Mouse (Mus musculus) heart, adult 10 weeks (tissue): ENCODE measurements around the gene Actn4. TPM values are rescaled to one million over a fixed set of nuclear protein-coding genes. Genes with fewer than 3 reads are reported as not detected.

Experiments
- polyA plus RNA-seq: library from polyadenylated mRNA; stranded (reverse); fragments of 350-450 nt; fragmentation: Illumina TruSeq; extraction: RNeasy Lipid Tissue Mini Kit (QIAGEN cat#74804); gene quantifications from one replicate; pipeline ENCODE4 v1.2.3, GENCODE M21; 2014; ENCODE audit warnings: low read depth, low replicate concordance

Actn4 gene
- polyA plus RNA-seq: 91.4 TPM

GRCm38 (mm10) chr7:28961927-28962670 lies at the start of gene Actn4:
Actn4 (minus strand) TSS chr7:28962340.

GRCm38 (mm10) chr7:28981651-28982273 lies 19.6 kb upstream of the Actn4 start, which contains the start of the genes Eif3k and Map4k1:
Eif3k (minus strand) TSS chr7:28981864.
Map4k1 (plus strand) TSS chr7:28982050.

GRCm38 (mm10) chr7:28881199-28881598 lies 80.9 kb downstream of the Actn4 start, which contains the start of gene Capn12:
Capn12 (plus strand) TSS chr7:28881422.

GRCm38 (mm10) chr7:28863540-28863939 lies 98.6 kb downstream of the Actn4 start, which contains the start of gene Lgals7:
Lgals7 (plus strand) TSS chr7:28863853.

Other genes with a start within 250 kb of the Actn4 start
- gene Fbxo17, start 245.5 kb downstream of the Actn4 start, polyA plus RNA-seq: 1.4 TPM
- gene Mrps12, start 220.5 kb downstream of the Actn4 start, polyA plus RNA-seq: 85.7 TPM
- 13.4 TPM for gene Sars2, start 220.3 kb downstream of the Actn4 start, polyA plus RNA-seq
- gene Ccer2, start 206.2 kb downstream of the Actn4 start, polyA plus RNA-seq: not detected
- gene Sirt2, start 195.6 kb downstream of the Actn4 start, polyA plus RNA-seq: 109 TPM
- gene Nfkbib, start 194.8 kb downstream of the Actn4 start, polyA plus RNA-seq: 32.4 TPM
- 2.2 TPM for gene Rinl, start 173.4 kb downstream of the Actn4 start, polyA plus RNA-seq
- gene Hnrnpl, start 153.8 kb downstream of the Actn4 start, polyA plus RNA-seq: 198 TPM
- gene Ech1, start 137.1 kb downstream of the Actn4 start, polyA plus RNA-seq: 2,567 TPM
- 109 TPM for gene Lgals4, start 128.5 kb downstream of the Actn4 start, polyA plus RNA-seq
- gene Lgals7, start 98.5 kb downstream of the Actn4 start, polyA plus RNA-seq: 1.3 TPM
- 1.0 TPM for gene Capn12, start 80.9 kb downstream of the Actn4 start, polyA plus RNA-seq
- gene Eif3k, start 19.5 kb upstream of the Actn4 start, polyA plus RNA-seq: 233 TPM
- gene Map4k1, start 19.7 kb upstream of the Actn4 start, polyA plus RNA-seq: 2.0 TPM
- 0.05 TPM for gene Ryr1, start 162.8 kb upstream of the Actn4 start, polyA plus RNA-seq
- gene Rasgrp4, start 172.5 kb upstream of the Actn4 start, polyA plus RNA-seq: 1.8 TPM
- gene Fam98c, start 193.9 kb upstream of the Actn4 start, polyA plus RNA-seq: 18.9 TPM
- not detected for gene Ggn, start 207.9 kb upstream of the Actn4 start, polyA plus RNA-seq
- 1.6 TPM for gene Spred3, start 208.1 kb upstream of the Actn4 start, polyA plus RNA-seq
- gene Psmd8, start 218.4 kb upstream of the Actn4 start, polyA plus RNA-seq: 131 TPM